Mouse (Mus musculus): Measurements from ENCODE around the gene Slit1. TPM values are rescaled to one million over a fixed set of nuclear protein-coding genes. Genes with fewer than 3 reads are reported as not detected.

The Slit1 gene
- polyA plus RNA-seq, 1 experiment from 2014 or later = 0.07 TPM

DNA sequence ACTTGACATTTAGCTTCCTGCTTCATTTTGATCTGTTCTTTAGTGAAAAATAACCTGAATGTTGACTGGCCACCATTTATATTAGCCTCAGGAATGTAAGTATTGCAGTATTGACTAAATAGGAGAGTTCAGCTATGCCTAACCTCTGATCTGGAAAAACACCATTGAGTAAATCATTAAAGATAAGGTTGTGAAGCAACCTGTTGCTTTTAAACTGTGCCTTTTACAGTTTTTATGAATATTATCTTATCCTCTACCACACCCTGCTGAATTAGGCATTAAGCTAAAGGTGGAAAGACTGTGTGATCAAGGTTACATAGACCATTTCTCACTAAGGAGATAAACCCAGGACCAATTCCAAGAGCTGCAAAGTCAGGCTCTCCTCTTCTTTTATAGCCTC is 165.9 kb downstream of the Slit1 start:
- peaks cover 14% of the 10 kb centered on the region for H3K36me3 ChIP-seq
- no peaks in the 10 kb centered on the region for H3K9me3 ChIP-seq (replicated peaks)
- H3K4me2 ChIP-seq = no peak overlapping the region
- H3K4me1 ChIP-seq = peaks cover 19% of the 10 kb centered on the region
- no peak overlapping the region for H3K9ac ChIP-seq
- no peaks in the 10 kb centered on the region for H3K27me3 ChIP-seq (replicated peaks)
- no peak for ATAC-seq
- no peak overlapping the region for H3K27ac ChIP-seq
- no peak overlapping the region for H3K4me3 ChIP-seq

DNA sequence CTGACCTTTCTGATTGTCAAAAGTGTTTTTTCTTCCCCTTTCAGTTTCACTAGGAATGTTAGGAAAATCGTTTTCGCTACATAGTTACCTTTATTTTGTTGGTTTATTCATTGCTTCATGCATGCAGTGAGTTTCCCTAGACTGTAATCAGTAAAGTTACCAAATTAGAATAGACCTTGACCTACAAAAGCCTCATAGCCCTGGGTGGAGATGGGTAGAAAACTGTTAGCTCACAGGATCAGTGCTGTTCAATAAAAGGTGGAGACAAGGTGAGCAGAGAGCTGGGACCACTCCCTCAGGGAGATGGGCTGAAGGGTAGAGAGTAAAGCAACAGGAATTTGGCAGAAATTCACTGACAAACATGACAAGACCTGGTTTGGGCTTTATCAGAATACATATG is 169.8 kb downstream of the Slit1 start:
- 74% methylated on average over 2 of the region's 2 CpGs for WGBS (ENCODE audit: insufficient replicate concordance)
- no peak overlapping the region for H3K9ac ChIP-seq
- peaks cover 19% of the 10 kb centered on the region for H3K4me1 ChIP-seq
- H3K36me3 ChIP-seq = 0 out of 2 replicates have a peak, but pooled peaks cover 4% of the 10 kb centered on the region
- H3K4me3 ChIP-seq = no peak overlapping the region
- no peak overlapping the region for H3K4me2 ChIP-seq
- H3K27me3 ChIP-seq (replicated peaks) = no peaks in the 10 kb centered on the region
- no peak overlapping the region for H3K27ac ChIP-seq
- no peak for ATAC-seq
- no peaks in the 10 kb centered on the region for H3K9me3 ChIP-seq (replicated peaks)

DNA sequence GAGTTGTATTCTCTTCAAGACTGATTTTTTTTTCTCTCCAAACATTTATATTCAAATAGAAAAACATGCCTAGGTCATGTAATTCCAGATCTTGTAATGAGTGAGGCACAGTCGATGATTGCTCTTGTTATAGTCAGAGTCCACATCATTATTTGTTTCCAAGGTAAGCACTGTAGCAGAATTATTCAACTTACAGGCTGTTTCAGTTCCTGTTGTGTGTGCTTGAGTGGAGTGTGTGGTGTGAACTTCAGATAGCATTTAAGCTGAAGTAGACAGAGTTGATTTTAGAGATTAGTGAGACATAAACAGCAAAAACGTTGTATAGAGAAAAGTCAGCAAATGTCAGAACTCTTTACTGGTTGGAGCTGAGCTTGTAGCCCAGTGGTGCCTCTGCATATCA is 174.7 kb downstream of the Slit1 start:
- WGBS (ENCODE audit: insufficient replicate concordance) = 49% methylated on average over 2 of the region's 2 CpGs
- H3K9ac ChIP-seq = no peak overlapping the region
- ATAC-seq = no peak

DNA sequence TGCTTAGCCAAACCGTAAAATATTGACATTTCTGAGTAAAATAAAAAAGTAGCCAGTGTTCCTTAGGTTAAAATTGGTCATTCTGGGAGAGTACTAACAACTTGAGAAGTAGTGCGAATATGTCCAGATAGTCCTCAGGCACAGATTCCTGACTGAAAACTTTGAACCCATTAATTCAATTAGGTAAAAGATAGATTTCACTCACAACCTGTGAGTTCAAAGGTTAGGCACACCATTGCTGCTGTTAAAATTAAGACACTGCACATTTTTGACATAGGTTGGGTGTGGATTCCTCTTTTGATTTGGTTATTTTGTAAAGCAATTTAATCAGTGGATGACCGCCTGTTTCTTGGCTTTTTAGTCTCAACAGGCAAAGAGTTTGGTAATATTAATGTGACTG is 182.6 kb downstream of the Slit1 start:
- WGBS (ENCODE audit: insufficient replicate concordance) = 87% methylated on average over 3 of the region's 3 CpGs
- H3K27ac ChIP-seq = no peak overlapping the region
- H3K9me3 ChIP-seq (replicated peaks) = no peaks in the 10 kb centered on the region
- no peak for ATAC-seq
- H3K4me3 ChIP-seq = no peak overlapping the region
- peaks cover 41% of the 10 kb centered on the region for H3K36me3 ChIP-seq
- no peaks in the 10 kb centered on the region for H3K4me1 ChIP-seq
- no peak overlapping the region for H3K4me2 ChIP-seq
- no peaks in the 10 kb centered on the region for H3K27me3 ChIP-seq (replicated peaks)
- no peak overlapping the region for H3K9ac ChIP-seq

More for the DNA sequence above, 174.7 kb downstream of the Slit1 start:
- no peaks in the 10 kb centered on the region for H3K27me3 ChIP-seq (replicated peaks)
- H3K4me2 ChIP-seq = no peak overlapping the region
- H3K27ac ChIP-seq = no peak overlapping the region
- no peak overlapping the region for H3K4me3 ChIP-seq
- H3K4me1 ChIP-seq = peaks cover 3% of the 10 kb centered on the region
- no peaks in the 10 kb centered on the region for H3K9me3 ChIP-seq (replicated peaks)
- H3K36me3 ChIP-seq = 0 out of 2 replicates have a peak, but pooled peaks cover 2% of the 10 kb centered on the region

DNA sequence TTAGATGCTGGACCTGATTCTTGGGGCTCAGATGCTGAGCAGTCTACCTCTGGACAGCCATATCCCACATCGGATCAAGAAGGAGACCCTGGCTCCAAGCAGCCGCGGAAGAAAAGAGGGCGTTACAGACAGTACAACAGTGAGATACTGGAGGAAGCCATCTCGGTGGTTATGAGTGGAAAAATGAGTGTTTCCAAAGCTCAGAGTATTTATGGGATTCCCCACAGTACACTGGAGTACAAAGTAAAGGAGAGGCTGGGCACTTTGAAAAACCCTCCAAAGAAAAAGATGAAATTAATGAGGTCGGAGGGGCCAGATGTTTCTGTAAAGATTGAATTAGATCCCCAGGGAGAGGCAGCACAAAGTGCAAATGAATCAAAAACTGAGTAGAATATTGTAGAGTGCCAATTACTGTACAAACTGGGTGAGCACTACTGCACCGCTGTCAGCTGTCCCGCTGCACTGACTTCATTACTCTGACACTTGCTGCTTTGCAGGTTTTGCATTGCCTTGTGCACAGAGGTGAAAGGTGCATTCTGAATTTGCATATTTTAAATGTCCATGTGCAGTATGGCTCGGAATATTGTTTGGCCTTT is 184.5 kb downstream of the Slit1 start:
- no peaks in the 10 kb centered on the region for H3K9me3 ChIP-seq (replicated peaks)
- no peaks in the 10 kb centered on the region for H3K27me3 ChIP-seq (replicated peaks)
- no peak overlapping the region for H3K4me2 ChIP-seq
- H3K27ac ChIP-seq = no peak overlapping the region
- H3K9ac ChIP-seq = no peak overlapping the region
- ATAC-seq = no peak
- 89% methylated on average over 9 of the region's 9 CpGs for WGBS (ENCODE audit: insufficient replicate concordance)
- no peak overlapping the region for H3K4me3 ChIP-seq
- peaks cover 43% of the 10 kb centered on the region for H3K36me3 ChIP-seq
- no peaks in the 10 kb centered on the region for H3K4me1 ChIP-seq

DNA sequence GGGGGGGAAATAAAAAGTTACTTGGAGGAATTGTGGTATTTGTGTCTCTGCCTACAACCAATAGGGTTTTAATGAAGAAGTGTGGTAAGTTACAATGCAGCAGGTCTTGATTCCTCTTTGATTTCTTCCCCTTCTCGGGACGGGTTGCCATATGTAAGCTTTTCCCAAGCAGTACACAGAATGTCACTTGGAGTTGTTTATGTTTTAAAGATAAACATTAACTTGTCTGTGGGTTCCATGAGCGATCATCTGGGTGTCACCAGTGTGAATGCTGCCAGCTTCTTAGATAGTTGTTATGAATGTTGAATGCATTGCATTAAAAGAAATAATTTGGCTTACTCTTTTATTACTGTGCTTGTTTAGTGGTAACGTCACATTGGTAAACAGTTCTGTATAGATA is 186.0 kb downstream of the Slit1 start:
- H3K36me3 ChIP-seq = peaks cover 54% of the 10 kb centered on the region
- no peak overlapping the region for H3K9ac ChIP-seq
- no peaks in the 10 kb centered on the region for H3K9me3 ChIP-seq (replicated peaks)
- no peak overlapping the region for H3K4me2 ChIP-seq
- H3K27me3 ChIP-seq (replicated peaks) = no peaks in the 10 kb centered on the region
- WGBS (ENCODE audit: insufficient replicate concordance) = 79% methylated on average over 4 of the region's 4 CpGs
- no peaks in the 10 kb centered on the region for H3K4me1 ChIP-seq
- ATAC-seq = no peak
- no peak overlapping the region for H3K4me3 ChIP-seq
- no peak overlapping the region for H3K27ac ChIP-seq

DNA sequence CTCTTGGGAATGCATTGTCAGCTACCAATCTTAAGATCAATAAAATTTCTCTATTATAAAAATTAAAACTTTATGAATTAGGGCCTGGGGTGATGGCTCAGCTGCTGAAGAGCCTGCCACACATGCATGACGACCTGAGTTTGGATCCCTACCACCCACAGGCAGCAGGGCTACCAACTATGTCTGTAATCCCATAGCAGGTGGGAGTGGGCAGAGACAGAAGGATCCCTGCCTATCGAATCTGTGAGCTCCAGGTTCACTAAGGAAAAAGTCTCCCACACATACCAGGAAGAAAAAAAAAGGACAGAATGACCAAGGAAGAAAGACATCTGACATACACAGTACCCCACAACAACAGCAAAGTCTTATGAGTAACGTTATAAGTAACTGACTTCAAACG is 186.5 kb downstream of the Slit1 start:
- WGBS (ENCODE audit: insufficient replicate concordance) = 79% methylated on average over 4 of the region's 4 CpGs
- no peak overlapping the region for H3K9ac ChIP-seq
- no peak for ATAC-seq

More for the DNA sequence above, 186.5 kb downstream of the Slit1 start:
- no peaks in the 10 kb centered on the region for H3K4me1 ChIP-seq
- peaks cover 57% of the 10 kb centered on the region for H3K36me3 ChIP-seq
- no peaks in the 10 kb centered on the region for H3K9me3 ChIP-seq (replicated peaks)
- H3K27me3 ChIP-seq (replicated peaks) = no peaks in the 10 kb centered on the region
- no peak overlapping the region for H3K4me2 ChIP-seq
- H3K27ac ChIP-seq = no peak overlapping the region
- H3K4me3 ChIP-seq = no peak overlapping the region

Small RNA genes lying within 50 kb of the gene (microRNA-seq; reads per million reads assigned to microRNA genes)
- not detected for gene Mir8091

Other genes starting within 250 kb of the Slit1 start
- gene Gm340, start 161.3 kb downstream of the Slit1 start, polyA plus RNA-seq (2016; fragmentation: Nextera tagmentation; extraction: Ambion mirVana) = 2.2 and 2.8 TPM in 2 replicates
- 37.6 and 40.7 TPM in 2 replicates for gene Arhgap19, start 58.4 kb upstream of the Slit1 start, polyA plus RNA-seq (2016; fragmentation: Nextera tagmentation; extraction: Ambion mirVana)
- gene Frat1, start 86.3 kb upstream of the Slit1 start, polyA plus RNA-seq (2016; fragmentation: Nextera tagmentation; extraction: Ambion mirVana) = 16.5 and 17.2 TPM in 2 replicates
- 12.0 and 14.0 TPM in 2 replicates for gene Frat2, start 104.5 kb upstream of the Slit1 start, polyA plus RNA-seq (2016; fragmentation: Nextera tagmentation; extraction: Ambion mirVana)
- gene Rrp12, start 152.5 kb upstream of the Slit1 start, polyA plus RNA-seq (2016; fragmentation: Nextera tagmentation; extraction: Ambion mirVana) = 25.0 and 26.7 TPM in 2 replicates
- 355 and 377 TPM in 2 replicates for gene Pgam1, start 168.3 kb upstream of the Slit1 start, polyA plus RNA-seq (2016; fragmentation: Nextera tagmentation; extraction: Ambion mirVana)
- gene Exosc1, start 189.8 kb upstream of the Slit1 start, polyA plus RNA-seq (2016; fragmentation: Nextera tagmentation; extraction: Ambion mirVana) = 72.7 and 75.0 TPM in 2 replicates
- 47.3 and 48.1 TPM in 2 replicates for gene Zdhhc16, start 189.8 kb upstream of the Slit1 start, polyA plus RNA-seq (2016; fragmentation: Nextera tagmentation; extraction: Ambion mirVana)
- gene Mms19, start 237.5 kb upstream of the Slit1 start, polyA plus RNA-seq (2016; fragmentation: Nextera tagmentation; extraction: Ambion mirVana) = 18.3 and 20.9 TPM in 2 replicates
- gene Ubtd1, start 238.1 kb upstream of the Slit1 start, polyA plus RNA-seq (2016; fragmentation: Nextera tagmentation; extraction: Ambion mirVana) = 5.6 and 5.7 TPM in 2 replicates

Measured in liver, embryonic 12.5 days (tissue).